Mouse (Mus musculus) liver, postnatal 0 days (tissue): ENCODE data around the gene Lrrc38. TPM values are rescaled to one million over a fixed set of nuclear protein-coding genes. Genes with fewer than 3 reads are reported as not detected.

ENCODE experiments used
- ATAC-seq: fragments of 200-750 bp; cut with Nextera tagmentation; 2 replicates; pipeline ENCODE4 v1.8.0; 2017; ENCODE audit warnings: mild to moderate bottlenecking, moderate library complexity
- DNase-seq: peaks from one replicate; pipeline ENCODE4 v3.0.0-alpha.2; 2016
- H3K27ac ChIP-seq: fragments of 300-500 bp; sonication (generic); 2 replicates; pipeline ENCODE4 v1.5.1; 2014; ENCODE audit warnings: antibody characterized with exemption, moderate library complexity, mild to moderate bottlenecking, low read depth
- H3K27me3 ChIP-seq: fragments of 300-500 bp; sonication (generic); 2 replicates; pipeline ENCODE4 v1.6.1; 2014; ENCODE audit warnings: low read length, control low read depth, mixed read lengths; ENCODE audit not compliant: insufficient read depth
- H3K36me3 ChIP-seq: fragments of 300-500 bp; sonication (generic); replicated peaks from 2 replicates; pipeline ENCODE4 v1.6.1; 2014; ENCODE audit warnings: mild to moderate bottlenecking, control low read depth, low read length, moderate library complexity, mixed read lengths; ENCODE audit not compliant: insufficient read depth
- H3K4me1 ChIP-seq: fragments of 300-500 bp; sonication (generic); 2 replicates; pipeline ENCODE4 v1.6.1; 2014; ENCODE audit warnings: antibody characterized with exemption, mild to moderate bottlenecking, control low read depth; ENCODE audit not compliant: insufficient read depth
- H3K4me2 ChIP-seq: fragments of 300-500 bp; sonication (generic); 2 replicates; pipeline ENCODE4 v1.6.1; 2014; ENCODE audit warnings: low read depth, mild to moderate bottlenecking, low read length, moderate library complexity, mixed read lengths
- H3K4me3 ChIP-seq: fragments of 300-500 bp; sonication (generic); 2 replicates; pipeline ENCODE4 v1.5.1; 2014; ENCODE audit warnings: low read depth, low read length
- H3K9ac ChIP-seq: fragments of 300-500 bp; sonication (generic); replicated peaks from 2 replicates; pipeline ENCODE4 v1.6.1; 2014; ENCODE audit warnings: mild to moderate bottlenecking, moderate library complexity
- H3K9me3 ChIP-seq: fragments of 300-500 bp; sonication (generic); 2 replicates; pipeline ENCODE4 v1.6.1; 2016; ENCODE audit warnings: mild to moderate bottlenecking, control low read depth, low read length, mixed read lengths
- CTCF ChIP-seq: sonication (generic); IDR thresholded peaks from 2 replicates; pipeline ENCODE4 v1.5.1; 2016; ENCODE audit warnings: antibody characterized with exemption, low read depth
- EP300 ChIP-seq: IDR thresholded peaks from 2 replicates; pipeline ENCODE4 v1.6.1; 2016; ENCODE audit warnings: antibody characterized with exemption, low read depth, mild to moderate bottlenecking
- WGBS: fragments of 180-500 bp; shearing (Covaris S2); extraction: QIAGEN DNeasy Blood & Tissue Kit; methylation state at CpG from one replicate; pipeline ENCODE4 v1.1.7; 2014; ENCODE audit not compliant: insufficient replicate concordance; 5-methylcytosine and 5-hydroxymethylcytosine counted together
- polyA plus RNA-seq: library from polyadenylated mRNA; unstranded; fragments of >200 nt; fragmentation: Nextera tagmentation; extraction: Ambion mirVana; gene quantifications from 2 replicates; pipeline ENCODE4 v1.2.1, GENCODE M21; 2015

Lrrc38 gene
- not detected in 2 replicates for polyA plus RNA-seq

- Histone ChIP-seq H3K27me3 (peaks cover 33% of the 10 kb centered on the region), H3K4me3 (no peak within 1 kb of the TSS)
Measured at GRCm38 (mm10) chr4:143349484-143349906, at the start of gene Lrrc38. Gene Lrrc38 (plus strand): TSS chr4:143349757.

GRCm38 (mm10) chr4:143300113-143300688 lies 49.4 kb upstream of the Lrrc38 start:
- H3K4me1 ChIP-seq: no peaks in the 10 kb centered on the region
- no peak overlapping the region for H3K4me3 ChIP-seq
- ATAC-seq (no peak), DNase-seq (no peak)
- H3K4me2 ChIP-seq: no peak overlapping the region
- H3K27ac ChIP-seq: no peak overlapping the region
- peaks cover 38% of the 10 kb centered on the region for H3K27me3 ChIP-seq
- WGBS: 19% methylated on average over 12 of the region's 12 CpGs
- TF ChIP-seq CTCF: no peak
- TF ChIP-seq EP300: no peak
- H3K9me3 ChIP-seq: no peaks in the 10 kb centered on the region
- H3K9ac ChIP-seq: no peak overlapping the region
- no peaks in the 10 kb centered on the region for H3K36me3 ChIP-seq

More at GRCm38 (mm10) chr4:143349484-143349906, at the start of gene Lrrc38:
- H3K36me3 ChIP-seq: no peaks in the 10 kb centered on the region
- TF ChIP-seq EP300 (no peak), CTCF (no peak)
- DNase-seq (no peak), ATAC-seq (no peak)
- H3K4me1 ChIP-seq: no peaks in the 10 kb centered on the region; the same call in 1 of the 2 replicates
- H3K9ac ChIP-seq: no peak within 1 kb of the TSS
- H3K27ac ChIP-seq: no peak within 1 kb of the TSS
- WGBS: under 1% methylated on average over 19 of the region's 19 CpGs
- no peaks in the 10 kb centered on the region for H3K9me3 ChIP-seq
- H3K4me2 ChIP-seq: peak within 1 kb of the TSS; percentile 38; the same call in 1 of the 2 replicates

GRCm38 (mm10) chr4:143301042-143301441 lies 48.5 kb upstream of the Lrrc38 start:
- Histone ChIP-seq H3K9ac (no peak overlapping the region), H3K27me3 (peaks cover 38% of the 10 kb centered on the region), H3K4me1 (no peaks in the 10 kb centered on the region), H3K4me2 (no peak overlapping the region), H3K27ac (no peak overlapping the region), H3K9me3 (no peaks in the 10 kb centered on the region), H3K36me3 (no peaks in the 10 kb centered on the region), H3K4me3 (no peak overlapping the region)
- DNase-seq (no peak), ATAC-seq (no peak)
- WGBS: 47% methylated on average over 5 of the region's 5 CpGs
- no peak for TF ChIP-seq EP300
- TF ChIP-seq CTCF: no peak

- ATAC-seq: no peak
- TF ChIP-seq CTCF: no peak
- no peak for TF ChIP-seq EP300
- no peaks in the 10 kb centered on the region for H3K9me3 ChIP-seq
- H3K27me3 ChIP-seq: peaks cover 38% of the 10 kb centered on the region
- no peaks in the 10 kb centered on the region for H3K4me1 ChIP-seq
- no peaks in the 10 kb centered on the region for H3K36me3 ChIP-seq
- no peak overlapping the region for H3K4me2 ChIP-seq
- DNase-seq: no peak
- WGBS: 34% methylated on average over 4 of the region's 4 CpGs
- H3K4me3 ChIP-seq: no peak overlapping the region
- H3K9ac ChIP-seq: no peak overlapping the region
- no peak overlapping the region for H3K27ac ChIP-seq
Measured at GRCm38 (mm10) chr4:143301875-143302274, 47.7 kb upstream of the Lrrc38 start.

GRCm38 (mm10) chr4:143302279-143302890 lies 47.2 kb upstream of the Lrrc38 start:
- H3K36me3 ChIP-seq: no peaks in the 10 kb centered on the region
- H3K4me1 ChIP-seq: no peaks in the 10 kb centered on the region
- WGBS: 36% methylated on average over 11 of the region's 11 CpGs
- TF ChIP-seq CTCF (no peak), EP300 (no peak)
- no peaks in the 10 kb centered on the region for H3K9me3 ChIP-seq
- H3K9ac ChIP-seq: no peak overlapping the region
- H3K4me2 ChIP-seq: no peak overlapping the region
- no peak overlapping the region for H3K4me3 ChIP-seq
- ATAC-seq (no peak), DNase-seq (no peak)
- peaks cover 33% of the 10 kb centered on the region for H3K27me3 ChIP-seq
- no peak overlapping the region for H3K27ac ChIP-seq

- no peaks in the 10 kb centered on the region for H3K9me3 ChIP-seq
- ATAC-seq (no peak), DNase-seq (no peak)
- H3K27ac ChIP-seq: no peak overlapping the region
- 0 out of 2 replicates have a peak, but pooled peaks cover 11% of the 10 kb centered on the region for H3K27me3 ChIP-seq
- 75% methylated on average over 4 of the region's 4 CpGs for WGBS
- H3K9ac ChIP-seq: no peak overlapping the region
- TF ChIP-seq EP300 (no peak), CTCF (no peak)
- H3K4me2 ChIP-seq: no peak overlapping the region
- H3K36me3 ChIP-seq: no peaks in the 10 kb centered on the region
- H3K4me3 ChIP-seq: no peak overlapping the region
- no peaks in the 10 kb centered on the region for H3K4me1 ChIP-seq
Measured at GRCm38 (mm10) chr4:143305031-143305430, 44.5 kb upstream of the Lrrc38 start.
